Mouse (Mus musculus) neutrophil, adult 5-6 weeks (primary cell): ENCODE measurements at regions not wholly inside any gene's neighbourhood (a gene's known extent, or its start where the extent isn't known, plus 50 kb on each side); places are given as distances from the start of the nearest gene placed in this dataset.

Experiments used
- ATAC-seq: fragments of 151-379, 151-347 bp; 2 replicates; pipeline ENCODE4 v1.8.0; 2017; ENCODE audit warnings: mild to moderate bottlenecking, moderate TSS enrichment; ENCODE audit not compliant: insufficient number of reproducible peaks, poor library complexity, low FRiP score, severe bottlenecking; ENCODE audit errors: extremely low read depth

GRCm38 (mm10) chr4:125865057-125865456 lies 159.3 kb upstream of the Csf3r start:
- ATAC-seq = no peak

GRCm38 (mm10) chr4:125865728-125866127 lies 158.6 kb upstream of the Csf3r start:
- no peak for ATAC-seq

GRCm38 (mm10) chr4:125871211-125871610 lies 153.1 kb upstream of the Csf3r start:
- no peak for ATAC-seq

GRCm38 (mm10) chr4:125880028-125880427 lies 144.3 kb upstream of the Csf3r start:
- ATAC-seq = no peak

- ATAC-seq = no peak
Observed at GRCm38 (mm10) chr4:125882531-125882930, 141.8 kb upstream of the Csf3r start.

GRCm38 (mm10) chr4:125890510-125890909 lies 133.8 kb upstream of the Csf3r start:
- ATAC-seq = no peak

- no peak for ATAC-seq
Observed at GRCm38 (mm10) chr4:125893139-125893538, 131.2 kb upstream of the Csf3r start.

GRCm38 (mm10) chr4:125897707-125898106 lies 126.6 kb upstream of the Csf3r start:
- ATAC-seq = no peak

GRCm38 (mm10) chr4:125898631-125899348 lies 125.6 kb upstream of the Csf3r start:
- ATAC-seq = no peak

GRCm38 (mm10) chr4:125901546-125902276 lies 122.6 kb upstream of the Csf3r start:
- ATAC-seq = no peak

GRCm38 (mm10) chr4:125906296-125906695 lies 118.1 kb upstream of the Csf3r start:
- no peak for ATAC-seq

- no peak for ATAC-seq
Observed at GRCm38 (mm10) chr4:125908901-125909300, 115.4 kb upstream of the Csf3r start.

- ATAC-seq = no peak
Observed at GRCm38 (mm10) chr4:125911541-125912270, 112.6 kb upstream of the Csf3r start.

GRCm38 (mm10) chr4:125912444-125913049 lies 111.8 kb upstream of the Csf3r start:
- peak; percentile 17; the same call in 1 of the 2 replicates for ATAC-seq

GRCm38 (mm10) chr4:125915166-125915565 lies 109.2 kb upstream of the Csf3r start:
- ATAC-seq = no peak

- ATAC-seq = no peak
Observed at GRCm38 (mm10) chr4:125917210-125917609, 107.1 kb upstream of the Csf3r start.

- ATAC-seq = no peak
Observed at GRCm38 (mm10) chr4:125921550-125922316, 102.6 kb upstream of the Csf3r start.

- ATAC-seq = no peak
Observed at GRCm38 (mm10) chr4:125922317-125922878, 102.0 kb upstream of the Csf3r start.
